Mouse (Mus musculus) monocyte, adult 5-6 weeks (primary cell): ENCODE data around the gene Gm20715. TPM values are rescaled to one million over a fixed set of nuclear protein-coding genes. Genes with fewer than 3 reads are reported as not detected.
"Not testable (repeated sequence)": the region's sequence is repeated elsewhere in the genome, so short reads cannot be mapped to it uniquely, and the experiment has no call there.

Experiments used
- ATAC-seq: fragments of 153-309, 156-312 bp; replicated peaks from 2 replicates; pipeline ENCODE4 v1.8.0; 2017; ENCODE audit warnings: mild to moderate bottlenecking; ENCODE audit not compliant: low TSS enrichment, insufficient number of reproducible peaks, severe bottlenecking, poor library complexity, low FRiP score
- total RNA-seq: library from RNA; stranded (forward); fragments of 200-1000, 200-491, 200-594 nt; gene quantifications from 3 replicates; pipeline ENCODE4 v1.2.3, GENCODE M21; 2017

Gene Gm20715
- total RNA-seq, 1 experiment from 2014 or later: not detected

DNA sequence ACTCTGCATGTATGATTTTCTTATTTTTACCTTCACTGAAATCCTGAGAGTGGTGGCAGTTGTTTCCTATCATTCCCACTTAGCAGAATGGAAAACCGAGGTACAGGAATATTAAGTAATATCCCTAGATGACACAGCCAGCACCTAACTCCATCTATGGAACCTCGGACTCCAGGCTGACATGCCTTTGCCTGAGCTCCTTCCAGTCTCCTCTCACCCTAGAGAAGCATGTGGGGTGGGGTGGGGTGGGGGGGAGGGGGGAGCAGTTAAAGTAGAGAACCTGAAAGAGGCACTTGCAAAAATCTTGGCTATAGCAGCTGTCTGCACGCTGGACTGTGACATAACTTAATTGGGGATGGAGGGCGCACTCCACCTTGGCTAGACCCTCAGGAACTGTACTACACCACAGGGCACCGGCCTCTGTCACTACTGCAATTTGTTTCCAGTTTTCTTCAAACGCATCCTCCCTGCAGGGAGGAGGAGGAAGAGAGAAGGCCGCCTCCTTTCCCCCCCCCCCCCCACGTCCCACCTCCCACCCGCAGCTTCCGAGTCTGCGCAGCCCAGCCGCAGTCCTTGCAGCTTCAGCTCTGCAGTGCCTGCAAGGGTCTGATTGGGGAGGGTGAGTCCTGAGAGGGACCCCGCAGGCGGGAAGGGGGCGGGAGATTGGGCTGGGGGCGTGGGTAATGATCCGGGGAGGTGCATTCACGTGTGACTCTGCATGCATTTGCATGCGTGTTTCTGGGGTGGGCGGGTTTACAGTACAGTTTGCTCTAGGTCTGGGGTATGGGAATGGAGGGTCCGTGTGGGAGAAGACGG lies 4.8 kb downstream of the Gm20715 start:
- ATAC-seq: no peak

DNA sequence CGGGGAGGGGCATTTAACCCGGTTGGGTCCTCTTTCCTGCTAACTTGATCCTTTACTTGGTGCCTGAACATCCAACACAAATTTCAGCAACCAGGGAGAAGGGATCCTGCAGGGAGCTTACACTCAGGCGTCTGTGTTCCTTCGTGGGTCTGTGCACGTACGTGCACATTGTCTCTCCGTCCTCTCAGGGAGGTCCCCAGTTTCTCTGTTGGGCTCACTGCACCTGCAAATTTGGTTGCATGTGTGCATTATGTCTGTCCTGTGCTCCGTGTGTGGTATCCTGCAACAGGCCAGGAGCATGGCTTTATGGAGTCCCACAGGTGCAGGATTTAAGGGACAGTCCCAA lies 5.3 kb downstream of the Gm20715 start:
- ATAC-seq: no peak

DNA sequence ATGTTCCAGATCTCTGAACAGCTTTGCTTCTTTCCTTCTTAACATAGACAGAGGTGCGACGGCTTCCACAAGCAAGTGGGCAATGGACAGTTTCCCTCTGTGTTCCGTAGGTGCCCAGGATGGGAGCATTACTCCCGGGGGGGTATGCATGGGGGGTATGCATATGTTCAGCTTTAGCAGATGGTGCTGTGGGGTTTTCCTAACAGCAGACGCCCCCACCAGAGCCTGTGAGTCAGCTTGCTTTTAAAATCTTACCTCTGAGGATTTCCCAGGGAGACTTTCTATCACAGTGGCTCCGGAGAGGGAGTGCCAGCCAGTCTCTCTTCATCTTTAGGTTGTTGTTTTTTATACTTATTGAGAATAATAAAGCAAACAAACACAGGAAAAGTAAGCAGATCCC lies 9.8 kb downstream of the Gm20715 start:
- ATAC-seq: no peak

DNA sequence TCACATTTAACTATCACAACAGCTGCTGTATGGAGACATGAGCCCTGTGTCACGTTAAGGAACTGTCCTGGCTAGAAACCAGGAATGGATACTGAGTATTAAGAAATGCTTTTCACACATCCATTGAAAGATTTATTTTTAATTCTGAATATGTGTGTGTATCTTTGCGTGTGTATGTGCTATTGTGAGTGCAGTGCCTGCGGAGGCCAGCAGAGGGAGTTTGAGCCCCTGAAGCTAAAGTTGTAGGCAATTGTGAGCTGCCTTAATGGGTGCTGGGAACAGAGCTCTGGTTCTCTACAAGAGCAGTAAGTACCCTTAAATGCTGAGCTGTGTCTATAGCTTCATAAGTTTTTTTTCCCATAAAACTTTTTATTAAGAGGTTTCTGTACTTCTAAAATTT lies 19.3 kb downstream of the Gm20715 start:
- ATAC-seq: no peak

DNA sequence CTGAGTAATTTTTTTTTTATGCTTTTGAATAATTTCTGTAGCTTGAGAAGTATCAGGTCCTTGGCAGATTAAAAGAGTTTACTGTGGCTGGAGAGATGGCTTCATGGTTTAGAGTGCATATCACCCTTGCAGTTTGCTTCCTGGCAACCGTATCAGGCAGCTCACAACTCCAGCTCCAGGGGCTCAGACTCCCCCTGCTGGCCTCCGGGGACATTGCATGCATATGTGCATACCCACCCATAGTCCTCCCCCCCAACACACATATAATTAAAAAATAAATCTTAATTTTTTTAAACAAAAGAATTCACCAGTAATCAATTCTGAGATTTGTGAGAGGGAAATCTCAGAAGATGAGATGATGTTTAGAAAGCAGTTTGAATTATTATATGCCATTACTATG lies 20.3 kb downstream of the Gm20715 start:
- no peak for ATAC-seq

DNA sequence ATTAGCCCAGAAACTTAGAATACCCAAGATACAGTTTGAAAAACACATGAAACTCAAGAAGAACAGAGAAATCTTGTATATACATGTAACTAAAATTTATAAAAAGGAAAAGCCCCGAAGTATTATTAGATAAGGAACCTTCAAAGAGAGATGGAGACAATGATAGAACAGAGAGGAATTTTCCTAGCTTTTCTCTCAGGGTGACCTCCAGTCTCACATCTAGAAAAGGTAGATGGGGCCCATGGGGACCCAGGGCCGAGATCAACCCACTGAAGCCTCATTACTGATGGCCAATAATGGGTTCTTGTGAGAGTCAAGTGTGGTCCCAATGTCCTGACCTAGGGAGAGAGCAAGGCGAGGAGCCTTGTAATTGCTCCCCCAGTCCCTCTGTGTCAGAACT lies 28.3 kb downstream of the Gm20715 start, which contains the start of gene Olfr1344:
Gene Olfr1344, plus strand, starts transcription at position 301 of the 400 bp plus-strand sequence.
- no peak for ATAC-seq

DNA sequence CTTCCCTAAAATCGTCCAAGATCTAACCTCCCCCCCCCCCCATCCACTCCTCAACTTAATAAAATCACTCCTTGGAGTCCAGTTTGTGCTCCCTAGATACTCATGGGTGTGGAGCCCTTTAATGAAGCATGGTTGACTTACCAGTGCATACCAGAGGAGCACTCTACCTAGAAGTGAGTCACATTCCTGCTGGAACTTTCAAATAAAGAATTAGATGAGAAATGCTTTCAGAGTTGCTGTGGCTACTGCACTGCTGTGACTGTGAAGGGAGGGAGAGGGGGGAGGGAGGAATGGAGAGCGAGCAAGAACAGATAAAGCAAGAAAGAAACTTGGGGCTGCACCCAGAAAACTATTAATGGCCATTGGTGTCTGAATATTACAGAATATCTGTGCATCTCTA lies 31.1 kb downstream of the Gm20715 start:
- no peak for ATAC-seq

DNA sequence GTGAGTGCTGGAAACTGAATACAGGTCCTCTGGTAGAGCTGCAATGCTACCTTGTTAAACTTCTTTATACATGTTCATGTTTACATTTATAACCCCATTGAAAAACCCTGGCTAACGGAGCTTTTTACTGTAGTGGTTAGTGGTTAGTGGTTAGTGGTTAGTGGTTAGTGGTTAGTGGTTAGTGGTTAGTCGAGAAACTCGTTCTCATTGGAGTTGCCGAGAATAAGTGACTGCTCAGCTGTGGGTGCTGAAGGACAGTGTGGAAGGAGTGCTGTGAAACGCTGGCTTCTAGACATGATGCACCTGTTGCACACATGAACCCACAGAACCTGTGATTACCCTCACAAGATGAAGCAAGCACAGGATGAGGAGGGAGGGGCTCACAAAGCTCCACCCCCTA lies 37.7 kb downstream of the Gm20715 start:
- ATAC-seq: no peak

DNA sequence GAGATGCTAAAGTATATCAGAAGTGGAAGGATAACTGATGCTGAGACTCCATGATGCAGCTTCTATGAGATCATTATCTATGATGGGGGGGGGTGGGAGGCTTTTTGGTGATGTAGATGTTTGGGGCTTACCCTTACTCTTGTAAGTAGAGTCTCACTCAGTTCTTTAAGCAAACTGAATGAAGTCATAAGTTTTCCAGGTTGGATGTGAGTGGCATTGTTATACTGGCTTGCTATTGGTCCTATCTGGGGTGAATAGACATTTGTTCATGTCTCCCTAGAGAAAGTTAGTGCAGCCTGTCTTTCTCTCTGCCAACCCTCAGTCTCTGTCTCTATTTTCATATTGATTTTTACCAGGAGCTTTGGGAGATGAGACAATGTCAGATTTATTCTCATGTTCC lies 45.8 kb downstream of the Gm20715 start, which contains the start of gene Olfr1336:
Gene Olfr1336, plus strand, starts transcription at position 301 of the 400 bp plus-strand sequence.
- ATAC-seq: no peak

DNA sequence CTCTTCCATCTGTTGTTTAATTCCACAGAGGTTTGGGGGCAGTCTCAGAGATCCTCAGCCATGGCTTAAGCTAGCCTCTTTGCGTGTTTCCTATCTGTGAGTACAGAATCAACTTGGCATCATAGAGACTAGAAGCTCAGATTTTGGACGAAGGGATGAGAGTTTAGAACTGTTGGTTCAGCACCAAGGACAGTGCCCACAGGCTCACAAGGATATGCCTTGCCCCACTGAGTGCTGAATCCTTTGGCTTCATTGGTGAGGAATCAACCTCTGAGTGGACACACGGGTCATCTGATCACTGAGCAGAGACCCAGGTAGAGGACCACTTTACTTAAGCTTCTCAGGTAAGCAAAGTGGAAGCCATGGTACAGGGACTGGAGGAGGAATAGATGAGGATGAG lies 46.3 kb downstream of the Gm20715 start:
- no peak for ATAC-seq

DNA sequence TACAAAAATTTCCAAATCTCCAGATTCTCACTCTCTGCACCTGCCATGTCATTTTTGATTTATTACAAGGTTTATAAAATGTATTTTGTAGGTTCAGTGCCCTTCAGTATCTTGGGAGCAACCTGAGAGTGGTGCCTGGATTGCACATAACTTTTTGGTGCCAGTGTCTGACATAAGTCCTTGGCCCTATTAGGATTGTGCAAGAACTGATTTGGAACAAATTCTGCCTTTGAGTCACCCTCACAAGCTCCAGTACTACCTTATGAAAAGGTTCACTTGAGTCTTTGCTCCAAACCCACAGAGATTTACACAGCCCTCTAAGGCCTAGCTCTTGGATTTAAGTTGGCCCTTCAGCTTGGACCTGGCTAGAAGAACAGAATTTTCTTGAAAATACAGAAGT lies 56.9 kb downstream of the Gm20715 start, which contains the start of gene Olfr1346:
Gene Olfr1346, plus strand, starts transcription at position 151 of the 400 bp plus-strand sequence.
- ATAC-seq: no peak

DNA sequence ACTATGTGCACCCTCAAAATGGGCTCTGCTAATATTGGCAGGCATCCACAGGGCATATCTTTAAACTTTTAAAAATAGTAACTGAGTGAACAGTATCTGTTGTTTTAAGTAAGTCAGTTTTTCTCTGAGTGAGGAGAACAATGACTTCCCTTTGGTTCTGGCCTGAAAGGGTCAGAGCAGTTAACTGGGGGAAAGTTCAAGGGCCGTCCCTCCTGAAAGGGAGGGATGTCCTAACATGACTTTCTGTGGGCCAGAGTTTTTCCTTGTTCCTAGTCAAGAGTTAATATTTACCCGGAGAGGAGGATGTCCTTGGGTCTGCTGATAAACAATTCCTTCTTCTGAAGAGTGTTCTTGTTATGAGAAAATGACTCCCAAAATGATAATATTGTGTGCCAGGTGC lies 67.6 kb downstream of the Gm20715 start:
- ATAC-seq: not testable (repeated sequence)

DNA sequence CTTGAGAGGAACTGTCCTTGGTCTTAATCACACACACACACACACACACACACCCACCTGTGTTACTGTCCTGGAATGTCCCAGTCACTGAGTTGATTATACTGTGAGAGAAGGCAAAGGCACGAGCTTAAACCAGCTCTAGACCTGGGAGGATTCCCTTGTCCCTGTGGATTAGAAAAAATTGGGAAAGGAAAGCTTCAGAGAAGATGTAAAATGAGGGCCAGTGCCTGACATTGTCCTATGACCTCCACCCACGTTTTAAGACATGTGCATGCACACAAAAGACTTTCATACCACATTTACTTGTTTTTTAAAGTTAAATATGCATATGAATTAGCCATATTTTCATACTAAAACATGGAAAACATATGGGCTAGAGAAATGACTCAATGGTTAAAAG lies 76.8 kb downstream of the Gm20715 start, which contains the start of gene Olfr5:
Gene Olfr5, minus strand, starts transcription at position 101 of the 400 bp plus-strand sequence.
- no peak for ATAC-seq

Other genes starting within 250 kb of the Gm20715 start
- 12.1 to 33.4 TPM (median 16.7 TPM) in 3 replicates for gene Zfp444, start 238.1 kb upstream of the Gm20715 start, total RNA-seq
- not detected in 3 replicates for gene Galp, start 213.2 kb upstream of the Gm20715 start, total RNA-seq
- not detected in 3 replicates for gene Zscan5b, start 188.0 kb upstream of the Gm20715 start, total RNA-seq
- gene Epp13, start 157.6 kb upstream of the Gm20715 start, total RNA-seq: not detected in 3 replicates
- 1.3 to 5.0 TPM (median 2.3 TPM) in 3 replicates for gene Zfp667, start 123.7 kb upstream of the Gm20715 start, total RNA-seq
- gene Zfp583, start 79.0 kb upstream of the Gm20715 start, total RNA-seq: 1.3 to 1.9 TPM in 2 of 3 replicates, not detected in the other
- 0.19 TPM in 1 of 3 replicates, not detected in the others for gene Gm3854, start 66.5 kb upstream of the Gm20715 start, total RNA-seq
- 1.6 to 5.6 TPM (median 2.9 TPM) in 3 replicates for gene Zfp78, start 47.0 kb upstream of the Gm20715 start, total RNA-seq
- 1.6 to 3.7 TPM (median 2.9 TPM) in 3 replicates for gene Zfp28, start 27.0 kb upstream of the Gm20715 start, total RNA-seq
- not detected in 3 replicates for gene Smim17, start 11.6 kb upstream of the Gm20715 start, total RNA-seq
- gene Olfr1344, start 28.4 kb downstream of the Gm20715 start, total RNA-seq: not detected in 3 replicates
- not detected in 3 replicates for gene Olfr1336, start 45.9 kb downstream of the Gm20715 start, total RNA-seq
- gene Olfr1346, start 56.8 kb downstream of the Gm20715 start, total RNA-seq: not detected in 3 replicates
- not detected in 3 replicates for gene Olfr5, start 76.7 kb downstream of the Gm20715 start, total RNA-seq
- gene Olfr1347, start 89.5 kb downstream of the Gm20715 start, total RNA-seq: not detected in 3 replicates
- gene Olfr1348, start 98.5 kb downstream of the Gm20715 start, total RNA-seq: not detected in 3 replicates
- not detected in 3 replicates for gene Olfr1349, start 112.7 kb downstream of the Gm20715 start, total RNA-seq
- not detected in 3 replicates for gene Olfr1350, start 154.6 kb downstream of the Gm20715 start, total RNA-seq